Mouse (Mus musculus): ENCODE data around the gene Mtfp1. TPM values are rescaled to one million over a fixed set of nuclear protein-coding genes. Genes with fewer than 3 reads are reported as not detected.

Mtfp1 gene
- polyA plus RNA-seq, 1 experiment from 2014 or later: 10.8 TPM

- ATAC-seq (ENCODE audit: insufficient read depth) (no peak), DNase-seq (no peak)
- 77% methylated on average over 7 of the region's 7 CpGs for WGBS
- TF ChIP-seq CTCF (IDR thresholded peaks at IDR 0.05; ENCODE audit: low read depth): no peak
- Histone ChIP-seq H3K4me3 (ENCODE audit: low read depth, low read length) (no peak overlapping the region), H3K4me2 (no peak overlapping the region), H3K9me3 (ENCODE audit: low read depth, low read length) (no peaks in the 10 kb centered on the region), H3K27me3 (ENCODE audit: insufficient read depth, low read length) (no peaks in the 10 kb centered on the region), H3K4me1 (ENCODE audit: insufficient read depth) (no peaks in the 10 kb centered on the region), H3K27ac (ENCODE audit: low read depth) (no peak overlapping the region), H3K36me3 (ENCODE audit: insufficient read depth) (no peaks in the 10 kb centered on the region), H3K9ac (no peak overlapping the region)
These were observed 16.8 kb downstream of the Mtfp1 start for GRCm38 (mm10) chr11:4078267-4078933.

- ATAC-seq (ENCODE audit: insufficient read depth): no peak
- Histone ChIP-seq H3K36me3 (ENCODE audit: insufficient read depth) (no peaks in the 10 kb centered on the region), H3K4me3 (ENCODE audit: low read depth, low read length) (no peak overlapping the region), H3K4me1 (ENCODE audit: insufficient read depth) (no peaks in the 10 kb centered on the region), H3K4me2 (no peak overlapping the region), H3K27me3 (ENCODE audit: insufficient read depth, low read length) (no peaks in the 10 kb centered on the region), H3K9ac (no peak overlapping the region), H3K27ac (ENCODE audit: low read depth) (no peak overlapping the region), H3K9me3 (ENCODE audit: low read depth, low read length) (no peaks in the 10 kb centered on the region)
- TF ChIP-seq CTCF (IDR thresholded peaks at IDR 0.05; ENCODE audit: low read depth): no peak
- DNase-seq: peak; percentile 89
- 14% methylated on average over 8 of the region's 8 CpGs for WGBS
These were observed 18.6 kb downstream of the Mtfp1 start for GRCm38 (mm10) chr11:4076633-4077032.

GRCm38 (mm10) chr11:4069664-4070063, 25.6 kb downstream of the Mtfp1 start:
- no peak for DNase-seq
- H3K4me1 ChIP-seq (ENCODE audit: insufficient read depth): no peaks in the 10 kb centered on the region
- 65% methylated on average over 1 of the region's 1 CpGs for WGBS
- H3K9me3 ChIP-seq (ENCODE audit: low read depth, low read length): no peaks in the 10 kb centered on the region
- no peak for TF ChIP-seq CTCF (IDR thresholded peaks at IDR 0.05; ENCODE audit: low read depth)
- no peaks in the 10 kb centered on the region for H3K36me3 ChIP-seq (ENCODE audit: insufficient read depth)
- ATAC-seq (ENCODE audit: insufficient read depth): no peak
- H3K4me3 ChIP-seq (ENCODE audit: low read depth, low read length): no peak overlapping the region
- no peak overlapping the region for H3K9ac ChIP-seq
- H3K27me3 ChIP-seq (ENCODE audit: insufficient read depth, low read length): no peaks in the 10 kb centered on the region
- no peak overlapping the region for H3K4me2 ChIP-seq
- no peak overlapping the region for H3K27ac ChIP-seq (ENCODE audit: low read depth)

GRCm38 (mm10) chr11:4064627-4065122, 30.6 kb downstream of the Mtfp1 start, which contains the start of gene Sec14l3:
Gene Sec14l3 (plus strand): TSS chr11:4064841.
- H3K9ac ChIP-seq: no peak within 1 kb of the TSS
- DNase-seq: peak; percentile 8
- H3K4me2 ChIP-seq: no peak within 1 kb of the TSS
- H3K4me1 ChIP-seq (ENCODE audit: insufficient read depth): no peaks in the 10 kb centered on the region
- no peak within 1 kb of the TSS for H3K4me3 ChIP-seq (ENCODE audit: low read depth, low read length)
- no peak for ATAC-seq (ENCODE audit: insufficient read depth)
- 47% methylated on average over 5 of the region's 5 CpGs for WGBS
- no peak for TF ChIP-seq CTCF (IDR thresholded peaks at IDR 0.05; ENCODE audit: low read depth)
- no peaks in the 10 kb centered on the region for H3K36me3 ChIP-seq (ENCODE audit: insufficient read depth)
- no peak within 1 kb of the TSS for H3K27ac ChIP-seq (ENCODE audit: low read depth)
- no peaks in the 10 kb centered on the region for H3K9me3 ChIP-seq (ENCODE audit: low read depth, low read length)
- H3K27me3 ChIP-seq (ENCODE audit: insufficient read depth, low read length): no peaks in the 10 kb centered on the region

- no peak for TF ChIP-seq CTCF (IDR thresholded peaks at IDR 0.05; ENCODE audit: low read depth)
- peak; percentile 29 for DNase-seq
- no peak for ATAC-seq (ENCODE audit: insufficient read depth)
- H3K4me1 ChIP-seq (ENCODE audit: insufficient read depth): no peaks in the 10 kb centered on the region
- no peaks in the 10 kb centered on the region for H3K9me3 ChIP-seq (ENCODE audit: low read depth, low read length)
- no peak overlapping the region for H3K9ac ChIP-seq
- H3K4me2 ChIP-seq: no peak overlapping the region
- no peaks in the 10 kb centered on the region for H3K36me3 ChIP-seq (ENCODE audit: insufficient read depth)
- H3K4me3 ChIP-seq (ENCODE audit: low read depth, low read length): no peak overlapping the region
- WGBS: 33% methylated on average over 6 of the region's 6 CpGs
- no peak overlapping the region for H3K27ac ChIP-seq (ENCODE audit: low read depth)
- no peaks in the 10 kb centered on the region for H3K27me3 ChIP-seq (ENCODE audit: insufficient read depth, low read length)
These were observed 32.3 kb downstream of the Mtfp1 start for GRCm38 (mm10) chr11:4062981-4063380.

GRCm38 (mm10) chr11:4062523-4062922, 32.7 kb downstream of the Mtfp1 start:
- no peak overlapping the region for H3K9ac ChIP-seq
- no peak for TF ChIP-seq CTCF (IDR thresholded peaks at IDR 0.05; ENCODE audit: low read depth)
- H3K4me3 ChIP-seq (ENCODE audit: low read depth, low read length): no peak overlapping the region
- H3K27ac ChIP-seq (ENCODE audit: low read depth): no peak overlapping the region
- no peak overlapping the region for H3K4me2 ChIP-seq
- WGBS: 84% methylated on average over 4 of the region's 4 CpGs
- DNase-seq (no peak), ATAC-seq (ENCODE audit: insufficient read depth) (no peak)
- H3K4me1 ChIP-seq (ENCODE audit: insufficient read depth): no peaks in the 10 kb centered on the region
- no peaks in the 10 kb centered on the region for H3K36me3 ChIP-seq (ENCODE audit: insufficient read depth)
- H3K27me3 ChIP-seq (ENCODE audit: insufficient read depth, low read length): no peaks in the 10 kb centered on the region
- H3K9me3 ChIP-seq (ENCODE audit: low read depth, low read length): no peaks in the 10 kb centered on the region

- 56% methylated on average over 5 of the region's 5 CpGs for WGBS
These were observed 34.2 kb downstream of the Mtfp1 start for GRCm38 (mm10) chr11:4060866-4061575.

More at GRCm38 (mm10) chr11:4060866-4061575, 34.2 kb downstream of the Mtfp1 start:
- no peaks in the 10 kb centered on the region for H3K27me3 ChIP-seq (ENCODE audit: insufficient read depth, low read length)
- H3K9me3 ChIP-seq (ENCODE audit: low read depth, low read length): no peaks in the 10 kb centered on the region
- H3K9ac ChIP-seq: no peak overlapping the region
- no peaks in the 10 kb centered on the region for H3K4me1 ChIP-seq (ENCODE audit: insufficient read depth)
- peak; percentile 44 for DNase-seq
- no peak overlapping the region for H3K4me3 ChIP-seq (ENCODE audit: low read depth, low read length)
- H3K27ac ChIP-seq (ENCODE audit: low read depth): 0 out of 2 replicates have a peak overlapping the region, but pooled peaks have one; percentile 20
- TF ChIP-seq CTCF (IDR thresholded peaks at IDR 0.05; ENCODE audit: low read depth): no peak
- peak; percentile 70 for ATAC-seq (ENCODE audit: insufficient read depth)
- H3K36me3 ChIP-seq (ENCODE audit: insufficient read depth): no peaks in the 10 kb centered on the region
- H3K4me2 ChIP-seq: no peak overlapping the region

Measured in lung, embryonic 14.5 days (tissue).